ENCODE assay signal across 8 mouse cellular contexts in the genomic region with DNA sequence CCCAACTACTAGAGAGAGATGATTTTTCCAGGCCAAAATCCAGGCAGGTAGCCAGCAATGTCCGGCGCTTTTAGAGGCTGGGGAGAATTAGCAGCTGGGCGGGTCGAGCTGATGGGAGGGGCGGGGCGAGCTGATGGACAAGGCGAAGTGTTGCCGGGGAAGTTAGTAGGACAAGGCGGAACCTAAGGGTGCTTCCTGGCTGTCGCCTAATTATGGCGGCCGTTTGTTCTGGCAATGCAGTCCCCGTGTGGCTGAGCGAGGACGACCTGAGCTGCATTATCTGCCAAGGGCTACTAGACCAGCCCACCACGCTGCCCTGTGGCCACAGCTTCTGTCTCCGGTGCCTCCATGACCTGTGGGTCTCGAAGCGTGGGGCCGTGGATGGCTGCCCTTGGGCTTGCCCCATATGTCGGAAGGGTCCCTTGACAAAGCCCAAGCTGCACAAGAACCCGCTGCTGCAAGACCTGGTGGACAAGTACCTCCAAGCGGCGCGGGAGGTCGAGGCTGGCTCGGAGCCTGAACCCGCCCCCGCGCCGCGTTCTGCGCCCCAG. TPM values are rescaled to one million over a fixed set of nuclear protein-coding genes. Genes with fewer than 3 reads are reported as not detected.
DNase-seq lines count a peak whose midpoint lies in the region; ATAC-seq lines count a peak whose summit lies in the region.

A gene (plus strand): TSS at position 147 of the 551 bp plus-strand sequence.

- peaks cover 8% of the 10 kb centered on the region for H3K36me3 ChIP-seq in megakaryocyte, embryonic 14.5 days (replicated peaks; ENCODE audit: low read length)

- peaks cover 18% of the 10 kb centered on the region for H3K4me1 ChIP-seq in megakaryocyte, embryonic 14.5 days

- DNase-seq in adrenal gland, adult 18-20 months (ENCODE audit: low spot score in 2 of 2) = peak; percentile 82 to 84
- peak; percentile 85 for DNase-seq in embryo, embryonic 10.5 days (ENCODE audit: low spot score)
- DNase-seq in gastrocnemius, postnatal 10 days = peak; percentile 96
- DNase-seq in left cerebral cortex, adult 9 months (ENCODE audit: low spot score in 2 of 2) = peak; percentile 40 to 81
- DNase-seq in right cerebral cortex, adult 2 months (ENCODE audit: low spot score in 2 of 2) = peak; percentile 78 to 82
- DNase-seq in urinary bladder, postnatal 10 days (ENCODE audit: low spot score) = peak; percentile 81

- H3K27me3 ChIP-seq in megakaryocyte, embryonic 14.5 days (replicated peaks) = no peaks in the 10 kb centered on the region

- H3K4me3 ChIP-seq in megakaryocyte, embryonic 14.5 days (replicated peaks) = peak within 1 kb of the TSS; percentile 100

- H3K9me3 ChIP-seq in megakaryocyte, embryonic 14.5 days = no peaks in the 10 kb centered on the region

- ATAC-seq in inflammation-experienced regulatory T-cells, adult 6 months = peak; percentile 90

RNA-seq across cellular contexts. Expression of the gene that starts here (rescaled TPM):
- total RNA-seq in adrenal gland, adult 18-20 months (2021) = 1 to 10 TPM; 5.9 to 9.1 TPM
- total RNA-seq in gastrocnemius, postnatal 10 days (2021) = 1 to 10 TPM; 4.0 to 6.6 TPM
- 10 to 100 TPM; 10.2 to 12.1 (median 11.1) TPM for polyA plus RNA-seq in inflammation-experienced regulatory T-cells, adult 6 months (2017; shearing (Covaris generic))
- 2.6 and 3.6 TPM in 2 replicates for polyA plus RNA-seq in megakaryocyte, embryonic 14.5 days (2012; ENCODE audit: insufficient read depth, low replicate concordance)

Comparison
In these comparisons a context has a peak if more than half of its experiments do, and no peak if none do; other contexts are left out.
1. Peak in every context shown above with its lines: DNase-seq, ATAC-seq and H3K4me3 ChIP-seq.